Mouse (Mus musculus) liver (tissue): ENCODE measurements at regions not wholly inside any gene's neighbourhood (a gene's known extent, or its start where the extent isn't known, plus 50 kb on each side); places are given as distances from the start of the nearest gene placed in this dataset.

Source experiments
- DNase-seq: peaks from one replicate; pipeline ENCODE4 v3.0.0-alpha.2; 2020; ENCODE audit warnings: mixed read lengths

DNA sequence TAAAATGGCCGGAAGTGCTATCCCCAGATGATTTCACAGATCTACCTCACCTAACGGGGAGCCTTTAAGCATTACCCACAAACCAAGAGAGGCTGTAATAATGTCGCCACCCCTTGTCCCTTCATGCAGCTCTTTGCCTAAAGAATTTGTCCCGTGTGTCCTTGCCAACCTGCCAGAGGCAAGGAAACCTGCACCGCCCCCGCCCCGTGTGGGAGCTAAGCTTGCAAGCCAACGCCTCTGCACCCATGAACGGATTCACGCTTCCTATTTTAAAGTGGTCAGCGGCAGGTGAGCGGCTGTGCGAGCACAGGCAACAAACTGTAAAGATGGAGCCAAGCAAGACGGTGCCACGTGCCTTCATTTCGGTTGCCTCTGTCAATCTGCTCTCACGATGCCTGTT lies 63.1 kb downstream of the Gm11011 start:
- no peak for DNase-seq

DNA sequence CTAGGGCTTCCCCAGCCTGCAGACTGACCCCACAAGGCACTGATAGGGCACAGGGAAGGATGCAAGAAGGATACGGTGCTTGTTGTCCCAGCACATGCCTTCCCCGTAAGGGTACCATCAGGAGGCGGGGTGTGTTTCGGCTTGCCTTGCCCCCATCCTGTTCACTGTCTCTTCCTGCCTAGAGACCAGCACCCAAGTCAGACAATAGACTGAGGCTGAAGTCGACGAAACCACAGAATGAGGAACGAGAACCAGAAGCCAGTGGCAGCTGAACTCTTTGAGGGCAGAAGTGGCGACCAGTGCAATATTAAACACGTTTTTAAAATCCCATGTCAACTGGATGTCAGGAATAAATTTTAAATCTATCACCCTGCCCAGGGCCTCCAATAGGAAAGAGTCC lies 67.6 kb downstream of the Gm11011 start:
- DNase-seq = no peak

DNA sequence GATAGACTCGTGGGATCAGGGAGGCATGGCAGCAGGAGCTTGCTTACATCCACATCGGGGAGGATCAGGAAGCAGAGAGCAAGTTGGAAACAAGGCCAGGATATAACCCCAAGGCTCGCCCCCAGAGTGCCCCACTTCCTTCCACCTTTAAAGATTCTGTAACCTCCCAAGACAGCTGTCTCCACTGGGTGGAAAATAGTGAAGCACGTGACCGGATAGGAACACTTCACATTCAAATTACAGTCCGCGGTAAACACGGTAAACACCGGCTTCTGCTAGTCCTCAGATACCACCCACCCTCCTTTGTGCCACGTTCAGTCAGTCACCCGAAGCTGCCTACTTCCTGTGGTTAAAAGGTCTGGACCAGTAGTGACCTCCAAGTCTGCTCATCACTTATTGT lies 72.2 kb downstream of the Gm11011 start:
- no peak for DNase-seq

DNA sequence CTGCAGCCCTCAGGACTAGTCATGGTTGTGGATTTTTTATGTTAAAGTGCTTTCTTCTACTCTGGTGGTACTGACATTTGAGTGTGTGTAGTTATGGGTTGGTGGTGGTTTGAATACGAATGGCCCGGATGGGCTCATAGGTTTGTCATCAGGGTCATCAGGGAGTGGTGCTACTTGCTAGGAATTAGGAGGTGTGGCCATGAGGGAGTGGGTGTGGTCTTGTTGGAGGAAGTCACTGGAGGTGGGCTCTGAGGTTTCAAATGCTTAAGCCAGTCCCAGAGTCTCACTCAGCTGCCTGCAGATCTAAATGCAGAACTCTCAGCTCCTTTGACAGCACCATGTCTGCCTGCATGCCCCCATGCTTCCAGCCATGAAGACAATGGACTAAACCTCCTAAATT lies 76.8 kb downstream of the Gm11011 start:
- DNase-seq = no peak

- DNase-seq = no peak
Measured at GRCm38 (mm10) chr2:169509406-169509805, 78.1 kb downstream of the Gm11011 start.

DNA sequence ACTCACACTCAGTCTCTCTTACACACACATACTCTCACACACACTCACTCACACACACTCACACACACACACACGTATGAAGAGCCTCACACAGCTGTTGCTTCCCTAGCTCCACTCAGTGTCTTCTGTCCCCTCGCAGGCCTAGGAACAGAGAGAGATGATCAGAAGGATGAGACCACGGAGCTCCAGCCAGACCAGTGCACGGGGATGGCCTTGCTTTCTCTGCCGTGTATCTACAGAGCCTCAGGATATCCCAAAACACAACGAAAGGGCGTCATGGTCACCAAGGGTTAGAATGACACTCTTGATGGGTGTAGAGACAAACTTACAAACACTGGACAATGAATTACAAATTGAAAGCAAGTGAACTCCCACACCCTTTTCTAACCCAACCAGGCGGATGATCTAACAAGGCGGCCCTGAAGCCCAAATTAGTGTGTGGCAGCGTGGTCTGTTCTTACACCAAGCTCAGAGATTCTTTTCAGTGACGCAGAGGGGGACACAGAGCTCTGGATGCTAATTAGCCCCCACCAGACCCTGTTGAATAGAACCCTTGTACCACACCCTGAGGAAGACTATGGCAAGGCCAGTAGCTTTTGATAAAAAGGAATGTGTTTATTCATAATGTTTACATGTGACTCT lies 83.0 kb downstream of the Gm11011 start:
- DNase-seq = no peak

DNA sequence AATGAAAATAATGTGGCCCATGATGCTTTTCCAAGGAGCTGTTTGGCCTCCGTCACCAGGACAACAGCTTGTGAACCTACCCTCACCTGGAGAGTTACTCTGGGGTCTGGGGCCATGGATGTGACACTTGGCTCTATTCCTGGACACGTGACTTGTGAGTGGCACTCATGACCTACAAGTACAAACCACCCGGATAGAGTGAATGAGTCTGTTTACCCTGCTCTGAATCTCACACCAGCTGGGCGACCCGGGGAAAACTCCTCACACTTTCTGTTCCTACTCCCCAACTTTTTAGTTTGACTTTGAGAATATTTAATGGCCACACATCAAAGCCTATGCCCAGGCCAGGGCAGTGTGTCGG lies 84.0 kb downstream of the Gm11011 start:
- DNase-seq = no peak

DNA sequence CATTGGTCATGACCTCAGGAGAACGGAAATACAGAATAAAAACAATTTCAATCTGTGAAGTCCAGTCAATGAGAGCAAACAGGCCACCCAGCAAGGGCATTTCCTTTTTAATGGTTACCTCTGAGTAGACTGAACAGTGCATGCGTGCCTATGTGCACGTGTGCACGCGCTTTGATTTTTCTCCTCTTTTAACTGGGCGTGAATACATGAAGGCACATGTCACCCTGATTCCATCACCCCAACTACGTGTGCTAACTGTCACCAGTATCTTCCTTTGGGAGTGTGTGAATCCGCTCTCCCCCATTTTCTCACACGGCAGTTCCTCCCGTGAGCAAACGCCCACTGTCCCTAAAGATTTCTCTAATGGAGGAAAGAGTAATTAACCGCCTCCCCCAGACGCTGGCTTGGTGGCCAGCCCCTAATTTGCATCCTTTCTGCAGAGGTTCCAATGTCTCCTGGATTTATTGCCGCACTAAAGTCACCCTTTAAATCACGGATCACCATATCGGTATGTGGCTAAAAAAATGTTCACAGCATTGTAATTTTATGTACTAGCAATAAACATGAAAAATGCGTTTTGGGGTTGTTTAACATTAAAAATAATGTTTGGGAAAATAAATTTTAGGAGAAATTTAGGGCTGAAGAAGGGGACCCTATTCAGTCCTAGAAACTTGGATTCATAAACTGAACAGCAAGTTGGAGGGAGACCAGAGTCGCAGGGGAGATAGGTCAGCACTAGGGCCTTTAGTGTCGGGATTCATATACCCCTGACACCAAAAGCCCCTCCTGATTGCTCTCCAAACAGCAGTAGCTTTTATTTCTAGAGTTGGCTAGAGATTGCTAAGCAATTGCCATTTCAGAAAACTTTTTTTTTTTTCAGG lies 84.6 kb downstream of the Gm11011 start:
- no peak for DNase-seq

GRCm38 (mm10) chr2:169501736-169502340 lies 85.7 kb downstream of the Gm11011 start:
- DNase-seq = no peak

GRCm38 (mm10) chr2:169495368-169495767 lies 92.2 kb downstream of the Gm11011 start:
- no peak for DNase-seq

- DNase-seq = no peak
Measured at GRCm38 (mm10) chr2:169494503-169495311, 92.8 kb downstream of the Gm11011 start.

- DNase-seq = peak; percentile 39
Measured at GRCm38 (mm10) chr2:169493609-169494275, 93.8 kb downstream of the Gm11011 start.

- DNase-seq = no peak
Measured at GRCm38 (mm10) chr2:169483934-169484333, 103.6 kb downstream of the Gm11011 start.

DNA sequence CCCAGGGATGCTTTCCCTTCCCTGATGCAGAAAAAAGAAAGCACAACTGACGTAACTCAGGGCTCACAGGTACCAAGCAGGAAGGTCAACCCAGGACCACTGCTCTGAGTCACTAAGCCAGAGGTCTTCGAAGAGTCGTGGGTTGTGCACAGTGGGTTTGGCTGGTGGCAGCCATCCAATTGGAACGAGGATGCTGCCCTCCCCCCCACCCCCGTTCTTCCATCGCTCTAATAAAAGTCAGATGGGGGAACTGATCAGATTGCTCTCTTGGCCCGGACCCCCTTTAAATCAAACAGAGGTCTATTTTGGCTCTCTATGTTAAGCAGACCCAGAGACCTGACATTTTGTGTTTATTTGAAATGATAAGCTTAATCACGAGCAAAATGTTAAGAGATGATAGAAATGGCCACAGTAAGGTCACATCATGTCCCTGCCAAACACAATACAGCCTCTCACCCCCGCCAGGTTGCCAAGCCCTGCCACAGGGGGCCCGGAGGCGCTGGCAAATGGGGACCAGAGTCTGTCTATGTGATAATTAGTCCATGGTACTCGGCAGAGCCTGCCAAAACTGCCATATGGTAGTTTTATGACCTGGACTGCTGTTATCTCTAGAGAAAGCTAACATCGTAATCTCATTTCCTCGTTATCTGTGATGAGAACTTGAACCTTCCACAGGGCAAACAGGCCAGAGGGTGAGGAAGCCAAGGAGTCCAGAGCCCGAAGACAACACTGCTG lies 105.6 kb downstream of the Gm11011 start:
- no peak for DNase-seq

DNA sequence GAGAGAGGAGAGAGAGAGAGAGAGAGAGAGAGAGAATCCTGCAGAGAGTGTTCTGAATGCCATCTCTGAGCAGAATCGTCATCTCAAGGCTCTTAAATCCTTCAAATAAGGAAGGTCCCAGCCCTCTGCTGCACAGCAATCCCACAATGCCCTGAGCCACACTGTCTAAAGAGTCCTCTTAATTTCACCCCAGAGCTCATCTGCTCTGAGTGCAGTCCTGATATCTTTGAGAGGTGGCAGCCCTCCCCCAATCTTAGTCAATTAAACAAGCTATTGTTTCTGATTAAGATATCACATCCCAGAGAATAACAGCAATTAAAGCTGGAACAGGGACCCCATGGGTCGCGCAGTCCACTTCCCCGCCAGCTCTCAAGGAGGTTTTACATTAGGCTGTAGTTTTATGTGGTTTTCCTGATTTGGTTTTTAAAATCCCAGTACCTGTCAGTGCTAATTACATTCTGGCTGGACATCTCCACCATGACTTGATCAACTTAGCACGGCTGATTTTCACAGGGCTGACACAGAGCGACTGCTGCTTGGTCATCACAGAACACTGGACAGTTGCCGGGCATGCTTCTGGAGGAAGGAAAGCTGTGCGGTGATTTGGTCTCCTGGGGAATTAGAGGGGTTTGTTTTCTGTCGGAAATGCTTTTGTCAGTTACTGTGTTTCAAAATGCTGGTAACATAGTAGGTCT lies 113.0 kb downstream of the Gm11011 start:
- DNase-seq = no peak

DNA sequence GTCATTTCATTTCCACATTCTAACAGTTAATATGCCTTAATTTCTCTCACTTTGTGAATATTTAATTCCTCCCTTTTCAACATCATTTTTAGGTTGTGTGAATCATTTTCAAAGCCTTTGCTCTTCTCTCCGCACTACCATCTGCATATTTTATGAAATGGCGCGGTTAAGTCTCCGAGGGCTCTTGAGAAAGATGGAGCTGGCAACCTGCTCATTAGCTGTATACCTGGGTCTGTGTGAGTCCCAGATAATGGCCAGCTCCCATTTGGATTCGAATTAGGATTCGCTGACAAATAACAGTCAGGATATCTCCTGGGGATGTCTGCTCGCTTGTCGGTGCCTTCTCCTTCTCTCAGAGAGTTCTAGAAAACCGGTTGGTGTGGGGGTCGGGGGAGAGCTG lies 118.0 kb downstream of the Gm11011 start:
- no peak for DNase-seq

DNA sequence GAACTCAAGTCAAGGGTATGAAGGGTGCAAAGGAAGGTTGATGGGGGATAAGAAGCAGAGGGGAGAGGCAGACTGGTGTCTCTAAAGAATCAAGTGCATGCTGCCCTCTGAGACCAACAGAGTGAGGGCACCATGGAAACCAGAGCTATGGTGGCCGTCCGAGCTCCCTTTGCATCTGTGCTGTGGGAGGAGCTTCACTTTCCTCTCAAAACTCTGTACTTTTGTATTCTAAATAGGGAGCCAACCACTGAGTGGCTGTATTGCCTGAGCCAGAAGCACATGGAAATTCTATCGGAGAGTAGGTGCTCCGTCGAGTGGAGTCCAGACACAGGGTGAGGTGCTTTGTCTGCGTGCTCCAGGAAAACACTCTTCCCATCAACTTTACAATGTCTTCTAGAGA lies 119.9 kb downstream of the Gm11011 start:
- no peak for DNase-seq

DNA sequence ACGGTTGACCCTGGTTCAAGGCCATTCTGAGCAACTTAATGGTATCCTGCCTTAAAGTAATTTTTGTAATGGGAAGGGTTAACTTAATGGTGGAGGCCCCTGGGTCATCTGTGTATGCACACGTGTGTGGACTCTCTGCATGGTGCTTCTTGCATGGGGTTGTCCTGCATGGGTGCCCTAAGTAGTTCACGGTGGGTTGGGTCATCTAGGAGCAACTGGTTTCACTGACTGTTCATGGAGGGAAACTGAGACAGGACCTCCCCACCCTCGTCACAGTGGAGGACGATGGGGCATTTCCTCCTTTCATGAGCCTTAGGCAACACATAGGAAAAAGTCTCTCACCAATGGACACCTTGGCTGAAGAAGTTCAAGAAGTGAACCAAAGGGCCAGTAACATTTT lies 123.4 kb downstream of the Gm11011 start:
- no peak for DNase-seq

DNA sequence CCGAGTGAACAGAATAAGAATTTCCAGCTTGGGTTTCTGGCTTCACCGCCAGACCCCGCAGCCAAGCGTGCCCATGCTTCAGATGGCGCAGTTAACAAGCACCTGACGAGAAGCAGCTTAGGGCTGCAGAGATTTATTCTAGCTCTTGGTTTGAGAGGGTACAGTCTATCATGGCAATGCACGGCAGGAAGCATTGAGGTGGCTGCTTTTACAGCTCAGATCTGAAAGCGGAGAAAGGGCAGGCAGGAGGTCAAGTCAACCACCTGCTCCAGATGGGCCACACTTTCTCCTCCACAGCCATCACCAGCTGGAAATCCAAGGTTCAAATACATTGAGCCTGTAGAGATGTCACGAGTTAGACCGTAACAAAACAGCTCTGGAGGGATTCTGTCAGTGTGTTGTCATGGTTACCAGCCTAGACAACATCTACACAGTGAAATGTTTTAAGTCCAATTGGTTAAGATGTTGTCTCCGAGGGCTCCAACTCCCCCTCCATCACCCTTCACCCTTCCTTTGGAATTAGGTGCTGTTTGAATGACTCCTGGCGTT lies 126.0 kb downstream of the Gm11011 start:
- DNase-seq = no peak

GRCm38 (mm10) chr2:169452956-169453355 lies 134.6 kb downstream of the Gm11011 start:
- DNase-seq = no peak

DNA sequence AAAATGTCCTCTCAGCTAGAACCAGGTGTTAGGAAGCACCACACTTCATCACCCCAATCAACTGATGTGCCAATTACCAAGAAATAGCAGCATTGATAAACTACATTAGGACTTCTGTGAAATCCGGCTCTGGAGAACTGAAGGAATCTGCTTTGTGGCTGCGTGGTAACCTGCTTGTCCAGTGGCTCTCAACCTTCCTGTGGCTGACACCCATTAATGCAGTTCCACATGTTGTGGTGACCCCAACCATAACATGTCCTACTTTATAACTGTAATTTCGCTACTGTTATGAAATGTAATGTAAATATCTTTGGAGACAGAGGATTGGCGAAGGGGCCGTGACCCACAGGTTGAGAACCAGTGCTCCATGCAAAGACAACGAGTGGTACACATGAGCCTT lies 136.7 kb downstream of the Gm11011 start:
- no peak for DNase-seq
